In genomic region chr8:110929066-110929465, GRCm38 (mm10) we compare ENCODE assay signal across 15 mouse cellular contexts. TPM values are rescaled to one million over a fixed set of nuclear protein-coding genes. Genes with fewer than 3 reads are reported as not detected.
DNase-seq lines count a peak whose midpoint lies in the region; ATAC-seq lines count a peak whose summit lies in the region.
"Had no signal": no experiment of that assay in that cellular context is flagged by ENCODE, and none has a peak within 500 bp of the region (broad histone marks: within the 10 kb centered on the region; RNA-seq: fewer than 3 reads in every experiment).

No protein-coding gene starts in this region.

- H3K27ac ChIP-seq in liver, embryonic 12.5 days, result peak overlapping the region; percentile 96
- H3K27ac ChIP-seq in forebrain, embryonic 10.5 days, result no peak overlapping the region
- H3K27ac ChIP-seq: limb, embryonic 15.5 days; neural tube, embryonic 12.5 days had no signal

- H3K27me3 ChIP-seq in liver, embryonic 12.5 days (replicated peaks), result no peaks in the 10 kb centered on the region
- H3K27me3 ChIP-seq in forebrain, embryonic 10.5 days (ENCODE audit: poor library complexity, severe bottlenecking), result no peaks in the 10 kb centered on the region
- H3K27me3 ChIP-seq: limb, embryonic 15.5 days; neural tube, embryonic 12.5 days had no signal

- peak overlapping the region; percentile 33 for H3K4me3 ChIP-seq in liver, embryonic 12.5 days
- no peak overlapping the region for H3K4me3 ChIP-seq in forebrain, embryonic 10.5 days
- H3K4me3 ChIP-seq: hindbrain, embryonic 10.5 days; limb, embryonic 15.5 days; neural tube, embryonic 12.5 days had no signal

- H3K36me3 ChIP-seq in liver, embryonic 12.5 days, result peaks cover 42% of the 10 kb centered on the region
- peaks cover 42% of the 10 kb centered on the region for H3K36me3 ChIP-seq in forebrain, embryonic 10.5 days (replicated peaks)

- peak overlapping the region; percentile 73 for H3K4me2 ChIP-seq in liver, embryonic 12.5 days
- H3K4me2 ChIP-seq: limb, embryonic 15.5 days; neural tube, embryonic 12.5 days had no signal

- peak overlapping the region; percentile 68 for H3K9ac ChIP-seq in liver, embryonic 12.5 days
- H3K9ac ChIP-seq: limb, embryonic 15.5 days; neural tube, embryonic 12.5 days had no signal

- peaks cover 100% of the 10 kb centered on the region for H3K4me1 ChIP-seq in liver, embryonic 12.5 days
- H3K4me1 ChIP-seq in forebrain, embryonic 10.5 days, result peaks cover 23% of the 10 kb centered on the region; the same call in 1 of the 2 replicates

- peak; percentile 36 for DNase-seq in cerebellum, adult 9-10 months
- DNase-seq in cerebellum, adult 11 months, result no peak
- DNase-seq in B cell, adult 2 months, result peak; percentile 27 to 33
- peak; percentile 87 for DNase-seq in c-Kit-positive CD71-positive TER-119-negative erythroid progenitor cells, embryonic 14.5 days (ENCODE audit: low read depth)
- DNase-seq in forebrain, embryonic 10.5 days (ENCODE audit: extremely low spot score, low spot score), result no peak
- no peak for DNase-seq in kidney, adult 11 months
- DNase-seq in heart, postnatal 4 days, result no peak
- DNase-seq: cerebellum, postnatal 36 days; gastrocnemius, postnatal 10 days; kidney, postnatal 10 days; right cerebral cortex, adult 18-20 months had no signal

- peak; percentile 84 for ATAC-seq in liver, embryonic 12.5 days

- no peaks in the 10 kb centered on the region for H3K9me3 ChIP-seq in liver, embryonic 12.5 days (replicated peaks)
- H3K9me3 ChIP-seq in forebrain, embryonic 10.5 days, result no peaks in the 10 kb centered on the region
- H3K9me3 ChIP-seq: hindbrain, embryonic 10.5 days; limb, embryonic 15.5 days; neural tube, embryonic 12.5 days had no signal

- 11% methylated on average over 5 of the region's 5 CpGs for WGBS in liver, embryonic 12.5 days (ENCODE audit: insufficient replicate concordance)
- WGBS in forebrain, embryonic 10.5 days, result 69% methylated on average over 5 of the region's 5 CpGs

RNA-seq across cellular contexts. Expression of gene St3gal2, which starts 9.3 kb away (rescaled TPM):
- 36.7 and 40.3 TPM in 2 replicates for polyA plus RNA-seq in liver, embryonic 12.5 days (2016; fragmentation: Nextera tagmentation; extraction: Ambion mirVana)
- polyA plus RNA-seq in forebrain, embryonic 10.5 days (2016; fragmentation: Nextera tagmentation; extraction: Ambion mirVana), result 24.4 and 24.5 TPM in 2 replicates
- 10 to 100 TPM; 36.7 to 38.2 TPM for total RNA-seq in heart, postnatal 4 days (2021)

RNA-seq across cellular contexts. Expression of gene Fuk, which starts 26.8 kb away (rescaled TPM):
- 5.1 and 5.7 TPM in 2 replicates for polyA plus RNA-seq in liver, embryonic 12.5 days (2016; fragmentation: Nextera tagmentation; extraction: Ambion mirVana)
- 13.5 and 13.8 TPM in 2 replicates for polyA plus RNA-seq in forebrain, embryonic 10.5 days (2016; fragmentation: Nextera tagmentation; extraction: Ambion mirVana)
- total RNA-seq in heart, postnatal 4 days (2021), result 1 to 10 TPM; 6.6 to 6.9 TPM

Comparison
In these comparisons a context has a peak if more than half of its experiments do, and no peak if none do; other contexts are left out.
1. DNase-seq: peak in cerebellum, adult 9-10 months (single experiment), B cell, adult 2 months (2 of 2) and c-Kit-positive CD71-positive TER-119-negative erythroid progenitor cells, embryonic 14.5 days (single experiment); none in cerebellum, adult 11 months (single experiment), forebrain, embryonic 10.5 days (single experiment), kidney, adult 11 months (single experiment) and heart, postnatal 4 days (single experiment).